Mouse (Mus musculus): Measurements from ENCODE around the gene Acaa1b.

DNA sequence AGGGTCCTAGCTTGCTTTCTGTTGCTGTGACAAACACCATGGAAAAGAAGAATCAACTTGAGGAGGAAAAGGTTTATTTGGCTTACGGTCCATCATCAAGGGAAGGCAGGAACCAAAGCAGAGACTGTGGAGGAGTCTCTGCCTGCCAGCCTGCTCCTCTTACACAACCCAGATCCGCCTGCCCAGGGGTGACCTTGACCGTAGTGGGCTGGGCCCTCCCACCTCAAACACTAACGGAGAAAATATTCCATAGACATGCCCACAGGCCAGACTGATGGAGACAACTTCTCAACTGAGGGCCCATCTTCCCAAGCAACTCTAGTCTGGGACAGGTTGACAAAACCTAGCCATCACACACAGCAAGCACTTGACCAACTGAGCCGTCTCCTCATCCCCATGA is 14.8 kb downstream of the Acaa1b start:
- TF ChIP-seq CTCF (IDR thresholded peaks at IDR 0.05; ENCODE audit: low read depth, low read length) (no peak), POLR2A (IDR thresholded peaks at IDR 0.05; ENCODE audit: insufficient read depth, low read length) (no peak)
